Mouse (Mus musculus): ENCODE results near the gene Map1b. TPM values are rescaled to one million over a fixed set of nuclear protein-coding genes. Genes with fewer than 3 reads are reported as not detected.

Map1b gene
- total RNA-seq, 1 experiment: 21.2 TPM

DNA sequence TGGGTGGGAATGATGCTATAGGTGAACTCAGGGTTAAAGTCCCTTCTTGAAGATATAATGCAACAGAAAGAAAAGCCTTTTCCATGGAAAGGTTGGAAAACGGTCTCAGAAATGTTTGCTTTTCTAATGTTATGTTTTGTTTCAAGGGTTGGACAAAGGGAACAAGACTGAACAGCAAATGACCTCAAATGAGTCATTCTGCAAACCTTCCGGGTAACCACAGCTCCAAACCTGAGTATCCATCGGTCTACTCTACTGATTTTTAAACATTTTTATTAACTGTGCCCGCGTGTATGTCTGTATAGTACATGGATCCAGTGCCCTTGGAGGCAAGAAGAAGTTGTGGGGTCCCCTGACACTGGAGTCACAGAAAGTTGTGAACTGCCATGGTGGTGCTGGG, 77.0 kb downstream of the Map1b start:
- Histone ChIP-seq H3K9ac (ENCODE audit: insufficient read depth, low read depth, low read length, poor library complexity, severe bottlenecking) (no peak overlapping the region), H3K4me3 (ENCODE audit: insufficient read depth in 1 of 2, low read depth in 1 of 2, low read length in 2 of 2, poor library complexity in 1 of 2, severe bottlenecking in 1 of 2) (no peak overlapping the region), H3K36me3 (ENCODE audit: control insufficient read depth, insufficient read depth, low read length, poor library complexity, severe bottlenecking) (peaks cover 36% of the 10 kb centered on the region), H3K9me3 (ENCODE audit: control insufficient read depth, insufficient read depth, low read depth, low read length) (no peaks in the 10 kb centered on the region), H3K4me1 (ENCODE audit: control insufficient read depth in 2 of 2, insufficient read depth in 2 of 2, low read length in 2 of 2, poor library complexity in 1 of 2) (peaks cover 5 to 13% of the 10 kb centered on the region in 2 experiments; a peak in 2 of 4 replicates), H3K27ac (ENCODE audit: insufficient read depth, low read depth, low read length, poor library complexity, severe bottlenecking) (no peak overlapping the region)
- in situ Hi-C loops (cut with MboI; ENCODE audit: low sequenced_read_pairs in 2 of 2, unreplicated experiment in 2 of 2): no loop called here
- DNase-seq (ENCODE audit: low read depth, low spot score): no peak
- TF ChIP-seq ZC3H11A (IDR thresholded peaks at IDR 0.05; ENCODE audit: borderline replicate concordance, low read depth, low read length): no peak
- no peak for TF ChIP-seq MAFK (IDR thresholded peaks at IDR 0.05; ENCODE audit: insufficient read depth, low read depth, low read length)
- TF ChIP-seq HCFC1 (IDR thresholded peaks at IDR 0.05; ENCODE audit: borderline replicate concordance, insufficient read depth, low read length): no peak
- no peak for TF ChIP-seq ZNF384 (IDR thresholded peaks at IDR 0.05; ENCODE audit: low read depth, low read length)
- no peak for TF ChIP-seq CHD2 (IDR thresholded peaks at IDR 0.05; ENCODE audit: low read depth, low read length)

DNA sequence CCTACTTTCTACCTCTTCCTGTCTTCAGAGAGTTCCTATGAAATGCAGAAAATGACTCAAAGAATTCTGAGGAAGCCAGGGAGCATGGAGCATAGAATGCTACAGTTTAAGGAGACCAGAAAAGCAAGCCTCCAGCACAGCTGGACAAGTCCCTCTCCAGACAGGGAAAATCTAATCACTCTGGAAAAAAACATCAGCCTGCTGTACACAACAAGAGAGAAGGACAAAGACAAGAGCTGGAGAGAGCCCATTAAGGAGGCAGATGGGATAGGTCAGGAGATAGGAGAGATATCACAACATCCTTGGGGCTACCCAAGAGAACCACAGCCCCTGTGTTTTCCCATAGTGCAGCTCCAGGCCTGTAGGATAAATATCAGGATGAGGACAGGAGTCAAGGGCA, 79.3 kb downstream of the Map1b start:
- Histone ChIP-seq H3K4me3 (ENCODE audit: insufficient read depth in 1 of 2, low read depth in 1 of 2, low read length in 2 of 2, poor library complexity in 1 of 2, severe bottlenecking in 1 of 2) (no peak overlapping the region), H3K36me3 (ENCODE audit: control insufficient read depth, insufficient read depth, low read length, poor library complexity, severe bottlenecking) (peaks cover 44% of the 10 kb centered on the region), H3K4me1 (ENCODE audit: control insufficient read depth in 2 of 2, insufficient read depth in 2 of 2, low read length in 2 of 2, poor library complexity in 1 of 2) (peaks cover 0 to 6% of the 10 kb centered on the region in 2 experiments; a peak in 1 of 4 replicates), H3K9ac (ENCODE audit: insufficient read depth, low read depth, low read length, poor library complexity, severe bottlenecking) (no peak overlapping the region), H3K9me3 (ENCODE audit: control insufficient read depth, insufficient read depth, low read depth, low read length) (no peaks in the 10 kb centered on the region), H3K27ac (ENCODE audit: insufficient read depth, low read depth, low read length, poor library complexity, severe bottlenecking) (no peak overlapping the region)
- in situ Hi-C loops (cut with MboI; ENCODE audit: low sequenced_read_pairs in 2 of 2, unreplicated experiment in 2 of 2): no loop called here
- DNase-seq (ENCODE audit: low read depth, low spot score): no peak
- no peak for TF ChIP-seq ZC3H11A (IDR thresholded peaks at IDR 0.05; ENCODE audit: borderline replicate concordance, low read depth, low read length)
- no peak for TF ChIP-seq MAFK (IDR thresholded peaks at IDR 0.05; ENCODE audit: insufficient read depth, low read depth, low read length)
- TF ChIP-seq CHD2 (IDR thresholded peaks at IDR 0.05; ENCODE audit: low read depth, low read length): no peak
- no peak for TF ChIP-seq HCFC1 (IDR thresholded peaks at IDR 0.05; ENCODE audit: borderline replicate concordance, insufficient read depth, low read length)
- TF ChIP-seq ZNF384 (IDR thresholded peaks at IDR 0.05; ENCODE audit: low read depth, low read length): no peak

DNA sequence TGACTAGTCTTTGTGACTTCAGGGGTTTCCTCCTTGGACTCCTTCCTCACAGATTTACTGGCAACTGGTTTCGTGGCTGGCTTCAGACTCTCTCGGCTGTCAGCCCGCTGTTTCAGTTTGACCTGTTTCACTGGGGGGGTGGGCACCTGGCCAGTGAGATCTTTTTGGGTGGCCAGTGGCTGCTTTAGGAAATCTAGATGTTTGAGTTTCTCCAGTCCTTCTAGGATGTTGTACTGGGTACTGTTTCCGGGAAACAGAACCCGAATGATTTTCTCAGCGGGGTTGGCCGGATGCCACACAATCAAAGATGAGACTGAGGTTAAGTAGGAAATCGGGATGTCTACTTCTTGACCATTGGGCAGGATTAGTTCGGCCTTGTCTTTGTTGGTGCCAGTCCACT, 81.8 kb downstream of the Map1b start:
- Histone ChIP-seq H3K4me1 (ENCODE audit: control insufficient read depth in 2 of 2, insufficient read depth in 2 of 2, low read length in 2 of 2, poor library complexity in 1 of 2) (peaks cover 0 to 6% of the 10 kb centered on the region in 2 experiments; a peak in 1 of 4 replicates), H3K9ac (ENCODE audit: insufficient read depth, low read depth, low read length, poor library complexity, severe bottlenecking) (no peak overlapping the region), H3K36me3 (ENCODE audit: control insufficient read depth, insufficient read depth, low read length, poor library complexity, severe bottlenecking) (peaks cover 51% of the 10 kb centered on the region), H3K9me3 (ENCODE audit: control insufficient read depth, insufficient read depth, low read depth, low read length) (no peaks in the 10 kb centered on the region), H3K27ac (ENCODE audit: insufficient read depth, low read depth, low read length, poor library complexity, severe bottlenecking) (no peak overlapping the region), H3K4me3 (ENCODE audit: insufficient read depth in 1 of 2, low read depth in 1 of 2, low read length in 2 of 2, poor library complexity in 1 of 2, severe bottlenecking in 1 of 2) (no peak overlapping the region)
- in situ Hi-C loops (cut with MboI; ENCODE audit: low sequenced_read_pairs in 2 of 2, unreplicated experiment in 2 of 2): no loop called here
- TF ChIP-seq ZNF384 (IDR thresholded peaks at IDR 0.05; ENCODE audit: low read depth, low read length): no peak
- no peak for TF ChIP-seq MAFK (IDR thresholded peaks at IDR 0.05; ENCODE audit: insufficient read depth, low read depth, low read length)
- no peak for TF ChIP-seq CHD2 (IDR thresholded peaks at IDR 0.05; ENCODE audit: low read depth, low read length)
- TF ChIP-seq HCFC1 (IDR thresholded peaks at IDR 0.05; ENCODE audit: borderline replicate concordance, insufficient read depth, low read length): no peak
- TF ChIP-seq ZC3H11A (IDR thresholded peaks at IDR 0.05; ENCODE audit: borderline replicate concordance, low read depth, low read length): no peak
- DNase-seq (ENCODE audit: low read depth, low spot score): no peak

DNA sequence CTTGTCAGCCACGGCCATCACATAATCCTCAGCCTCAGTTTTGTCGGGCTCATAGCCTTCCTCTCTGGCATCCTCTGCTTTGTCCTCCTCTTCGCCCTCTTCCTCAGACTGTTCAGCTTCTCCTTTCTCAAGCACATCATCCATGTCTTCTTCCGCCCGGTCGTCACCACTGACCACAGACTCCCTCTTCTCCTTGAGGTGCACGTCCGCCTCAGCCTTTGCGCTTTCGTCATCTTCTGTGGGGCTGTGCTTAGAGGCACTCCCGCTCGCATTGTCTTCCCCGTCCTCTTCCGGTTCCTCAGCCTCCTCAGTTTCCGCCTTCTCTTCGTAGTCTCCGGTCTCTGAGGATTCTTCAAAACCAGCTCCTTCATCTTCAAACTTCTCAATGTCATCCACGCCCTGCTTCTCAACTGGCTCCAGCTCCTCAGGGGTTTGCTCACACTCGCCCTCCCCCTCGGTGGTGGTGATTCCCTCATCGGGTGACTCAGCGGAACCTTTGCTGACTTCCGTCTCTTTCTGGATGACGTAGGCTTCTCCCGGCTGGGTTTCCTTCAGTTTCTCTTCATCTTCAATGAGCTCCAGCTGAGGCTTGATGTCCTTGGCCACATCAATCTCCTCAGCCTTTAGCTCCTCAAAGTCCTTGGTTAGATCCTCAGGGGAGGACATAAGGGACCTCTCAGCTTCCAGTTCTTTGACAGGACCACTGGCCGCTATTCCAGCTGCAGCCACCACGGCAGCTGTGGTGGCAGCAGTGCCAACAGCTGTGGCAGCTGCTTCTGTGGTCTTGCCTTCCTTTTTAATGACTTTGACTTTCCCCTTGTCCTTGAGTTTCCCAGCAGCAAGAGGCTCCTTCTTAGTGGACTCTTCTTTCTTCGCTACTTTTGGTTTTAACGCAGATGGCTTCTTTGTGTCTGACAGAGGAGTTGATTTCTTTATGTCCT, 83.0 kb downstream of the Map1b start:
- Histone ChIP-seq H3K4me3 (ENCODE audit: insufficient read depth in 1 of 2, low read depth in 1 of 2, low read length in 2 of 2, poor library complexity in 1 of 2, severe bottlenecking in 1 of 2) (peak overlapping the region; percentile 4 to 59; a peak in 3 of 4 replicates), H3K27ac (ENCODE audit: insufficient read depth, low read depth, low read length, poor library complexity, severe bottlenecking) (no peak overlapping the region), H3K9ac (ENCODE audit: insufficient read depth, low read depth, low read length, poor library complexity, severe bottlenecking) (no peak overlapping the region), H3K4me1 (ENCODE audit: control insufficient read depth in 2 of 2, insufficient read depth in 2 of 2, low read length in 2 of 2, poor library complexity in 1 of 2) (peaks cover 0 to 6% of the 10 kb centered on the region in 2 experiments; a peak in 1 of 4 replicates), H3K36me3 (ENCODE audit: control insufficient read depth, insufficient read depth, low read length, poor library complexity, severe bottlenecking) (peaks cover 58% of the 10 kb centered on the region), H3K9me3 (ENCODE audit: control insufficient read depth, insufficient read depth, low read depth, low read length) (no peaks in the 10 kb centered on the region)
- no peak for DNase-seq (ENCODE audit: low read depth, low spot score)
- in situ Hi-C loops (cut with MboI; ENCODE audit: low sequenced_read_pairs in 2 of 2, unreplicated experiment in 2 of 2): no loop called here
- TF ChIP-seq HCFC1 (IDR thresholded peaks at IDR 0.05; ENCODE audit: borderline replicate concordance, insufficient read depth, low read length) (no peak; the same call in 1 of the 2 replicates), MAFK (IDR thresholded peaks at IDR 0.05; ENCODE audit: insufficient read depth, low read depth, low read length) (peak; percentile 67; the same call in 1 of the 2 replicates)

Data from ES-E14 (cell line).